In the genomic region with DNA sequence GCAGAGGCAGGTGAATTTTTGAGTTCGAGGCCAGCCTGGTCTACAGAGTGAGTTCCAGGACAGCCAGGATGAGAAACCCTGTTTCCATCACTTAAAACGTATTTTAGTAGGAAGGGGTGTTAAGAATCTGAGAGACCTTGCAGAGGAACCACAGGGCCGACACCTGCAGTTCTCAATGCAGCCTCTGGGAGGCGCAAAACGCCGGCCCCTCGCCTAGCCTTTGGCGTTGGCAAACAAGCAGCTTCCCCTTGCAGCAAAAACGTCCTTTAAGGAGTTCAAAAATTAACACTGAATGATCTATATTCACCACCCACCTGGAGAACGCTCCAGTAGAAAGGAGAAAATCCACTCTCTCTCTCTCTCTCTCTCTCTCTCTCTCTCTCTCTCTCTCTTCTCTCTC, we compare ENCODE assay signal across 8 mouse cellular contexts. TPM values are rescaled to one million over a fixed set of nuclear protein-coding genes. Genes with fewer than 3 reads are reported as not detected.
DNase-seq lines count a peak whose midpoint lies in the region; ATAC-seq and TF ChIP-seq lines count a peak whose summit lies in the region.

No protein-coding gene starts in this region.

- no peak overlapping the region for H3K9ac ChIP-seq in heart, embryonic 11.5 days (ENCODE audit: low read depth, low read length)

- 15% methylated on average over 10 of the region's 10 CpGs for WGBS in heart, embryonic 11.5 days (ENCODE audit: insufficient replicate concordance)
- WGBS in spleen, adult 2 months: 16% methylated on average over 10 of the region's 10 CpGs

- peaks cover 20% of the 10 kb centered on the region for H3K79me3 ChIP-seq in C2C12 (ENCODE audit: low read depth)

- peaks cover 43% of the 10 kb centered on the region for H3K4me1 ChIP-seq in heart, embryonic 11.5 days (ENCODE audit: control insufficient read depth, insufficient read depth, low read length)
- H3K4me1 ChIP-seq in spleen, adult 2 months (ENCODE audit: control insufficient read depth, insufficient read depth, insufficient read length): peaks cover 18% of the 10 kb centered on the region; the same call in 1 of the 2 replicates

- H3K27me3 ChIP-seq in C2C12 (ENCODE audit: control insufficient read depth, insufficient read depth, insufficient read length): no peaks in the 10 kb centered on the region
- peaks cover 3% of the 10 kb centered on the region; the same call in 1 of the 2 replicates for H3K27me3 ChIP-seq in heart, embryonic 11.5 days (ENCODE audit: control insufficient read depth, insufficient read depth, low read length)
- no peaks in the 10 kb centered on the region for H3K27me3 ChIP-seq in spleen, adult 2 months (ENCODE audit: control insufficient read depth, insufficient read depth, low read length)

- peak; percentile 56 for DNase-seq in Muller cell, postnatal 12 days (ENCODE audit: inconsistent ontology term)
- peak; percentile 71 to 84 for DNase-seq in cerebellum, postnatal 25 days
- DNase-seq in layer of hippocampus, postnatal 25 days (ENCODE audit: extremely low spot score in 1 of 2, low spot score in 1 of 2): peak; percentile 59 to 74
- DNase-seq in spleen, adult 2 months (ENCODE audit: low read depth in 1 of 2, low spot score in 2 of 2): peak in 1 of 2 experiments; percentile 65

- ATAC-seq in heart, embryonic 11.5 days (replicated peaks; ENCODE audit: insufficient number of reproducible peaks, low FRiP score, low TSS enrichment): no peak
- ATAC-seq in megakaryocyte, adult 5-6 weeks (ENCODE audit: poor library complexity, severe bottlenecking): 0 out of 2 replicates have a peak, but pooled peaks have one; percentile 18
- no peak for ATAC-seq in granulocyte monocyte progenitor cell, adult 5-6 weeks (replicated peaks; ENCODE audit: poor library complexity, severe bottlenecking)

- no peak overlapping the region for H3K4me3 ChIP-seq in C2C12 (ENCODE audit: insufficient read depth, poor library complexity, severe bottlenecking)
- no peak overlapping the region for H3K4me3 ChIP-seq in heart, embryonic 11.5 days (ENCODE audit: low read depth, low read length)
- H3K4me3 ChIP-seq in spleen, adult 2 months (ENCODE audit: extremely low read depth, insufficient read depth, insufficient read length): no peak overlapping the region

- peak overlapping the region; percentile 97 for H3K4me2 ChIP-seq in heart, embryonic 11.5 days

- H3K79me2 ChIP-seq in C2C12 (ENCODE audit: control insufficient read depth, insufficient read depth): peaks cover 31% of the 10 kb centered on the region

- no peak overlapping the region for H3ac ChIP-seq in C2C12 (ENCODE audit: control insufficient read depth, insufficient read length, low read depth)

- TF ChIP-seq CTCF in C2C12 (IDR thresholded peaks at IDR 0.05; ENCODE audit: control insufficient read depth, insufficient read depth, insufficient read length): peak; percentile 84
- TF ChIP-seq CTCF in spleen, adult 2 months (IDR thresholded peaks at IDR 0.05; ENCODE audit: extremely low read depth, insufficient read depth, insufficient read length, insufficient replicate concordance): peak; percentile 88

- TF ChIP-seq POLR2A in spleen, adult 2 months (IDR thresholded peaks at IDR 0.05; ENCODE audit: low read depth, low read length): no peak

- H3K9me3 ChIP-seq in heart, embryonic 11.5 days (replicated peaks; ENCODE audit: control insufficient read depth, low read length): no peaks in the 10 kb centered on the region

- no peak overlapping the region for H3K27ac ChIP-seq in heart, embryonic 11.5 days (ENCODE audit: low read depth, low read length)
- no peak overlapping the region for H3K27ac ChIP-seq in spleen, adult 2 months (ENCODE audit: insufficient read depth, low read length)

- H3K36me3 ChIP-seq in C2C12 (ENCODE audit: control insufficient read depth, insufficient read depth): peaks cover 15% of the 10 kb centered on the region
- H3K36me3 ChIP-seq in heart, embryonic 11.5 days (ENCODE audit: control insufficient read depth, insufficient read depth, low read length): no peaks in the 10 kb centered on the region
- H3K36me3 ChIP-seq in spleen, adult 2 months (ENCODE audit: control insufficient read depth, insufficient read depth, low read length): no peaks in the 10 kb centered on the region

TF ChIP-seq in C2C12, 6 proteins besides CTCF, POLR2A, EP300 and RAD21:
- no peak for TF ChIP-seq USF1 (IDR thresholded peaks at IDR 0.05; ENCODE audit: low read depth)
- no peak for TF ChIP-seq CEBPB (IDR thresholded peaks at IDR 0.05; ENCODE audit: low read depth)
- TF ChIP-seq FOSL1 (IDR thresholded peaks at IDR 0.05; ENCODE audit: insufficient read depth, low read length, poor library complexity, severe bottlenecking): no peak
- no peak for TF ChIP-seq MAX (IDR thresholded peaks at IDR 0.05)
- TF ChIP-seq MYOG (IDR thresholded peaks at IDR 0.05; ENCODE audit: control insufficient read depth, extremely low read depth, insufficient read length): no peak
- no peak for TF ChIP-seq MYOD1 (IDR thresholded peaks at IDR 0.05; ENCODE audit: control insufficient read depth, insufficient read length, low read depth)

RNA-seq across cellular contexts. Expression of gene Gadd45g, which starts 1.8 kb away (rescaled TPM):
- polyA plus RNA-seq in C2C12 (2012; fragmentation: generic; extraction: Trizol): 180 TPM
- 45.3 and 48.9 TPM in 2 replicates for polyA plus RNA-seq in heart, embryonic 11.5 days (2014; fragmentation: Nextera tagmentation; extraction: Ambion mirVana)
- 10 to 100 TPM; 16.5 to 24.1 TPM for total RNA-seq in layer of hippocampus, postnatal 25 days (2021)
- 2.6 and 4.4 TPM in 2 replicates for total RNA-seq in megakaryocyte, adult 5-6 weeks (2015)
- total RNA-seq in megakaryocyte, adult 5-6 weeks (2017): 8.7 and 11.2 TPM in 2 replicates
- polyA plus RNA-seq in spleen, adult 2 months (2012; rRNA removed): 14.6 and 19.8 TPM in 2 replicates
- total RNA-seq in granulocyte monocyte progenitor cell, adult 5-6 weeks (2014; fragmentation: Nextera tagmentation): 0.60 and 1.8 TPM in 2 replicates
- total RNA-seq in granulocyte monocyte progenitor cell, adult 5-6 weeks (2017): 3.3 and 7.0 TPM in 2 replicates

RNA-seq across cellular contexts. Expression of gene Sema4d, which starts 51.1 kb away (rescaled TPM):
- 0.20 TPM for polyA plus RNA-seq in C2C12 (2012; fragmentation: generic; extraction: Trizol)
- 11.0 and 13.7 TPM in 2 replicates for polyA plus RNA-seq in heart, embryonic 11.5 days (2014; fragmentation: Nextera tagmentation; extraction: Ambion mirVana)
- total RNA-seq in layer of hippocampus, postnatal 25 days (2021): 100 to 1,000 TPM; 127 to 132 TPM
- total RNA-seq in megakaryocyte, adult 5-6 weeks (2015): 99.8 and 110 TPM in 2 replicates
- 54.1 and 66.6 TPM in 2 replicates for total RNA-seq in megakaryocyte, adult 5-6 weeks (2017)
- polyA plus RNA-seq in spleen, adult 2 months (2012; rRNA removed): 77.0 and 103 TPM in 2 replicates
- 31.5 and 32.8 TPM in 2 replicates for total RNA-seq in granulocyte monocyte progenitor cell, adult 5-6 weeks (2014; fragmentation: Nextera tagmentation)
- total RNA-seq in granulocyte monocyte progenitor cell, adult 5-6 weeks (2017): 8.3 and 9.9 TPM in 2 replicates
